ENCODE assay signal across 22 mouse cellular contexts in the genomic region with DNA sequence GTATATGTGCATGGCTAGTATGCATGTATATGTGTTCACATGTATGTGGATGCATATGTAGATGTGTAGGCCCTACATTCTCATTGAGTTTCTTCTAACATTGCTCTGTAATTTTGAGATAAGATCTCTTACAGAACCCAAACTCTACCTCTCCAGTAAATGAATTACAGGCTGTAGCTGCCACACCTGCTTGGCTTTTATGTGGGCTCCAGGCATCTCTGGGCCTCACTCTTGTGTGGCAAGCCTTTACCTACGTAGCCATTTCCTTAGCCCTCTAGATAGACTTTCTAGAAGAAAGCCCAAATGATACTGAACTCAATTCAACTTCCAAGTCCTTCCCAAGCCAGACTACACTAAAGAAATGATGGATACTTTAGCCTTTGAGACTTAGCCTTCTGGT. TPM values are rescaled to one million over a fixed set of nuclear protein-coding genes. Genes with fewer than 3 reads are reported as not detected.
A peak's percentile ranks its signal among the peaks of the same experiment; 100 is the strongest.
DNase-seq lines count a peak whose midpoint lies in the region; ATAC-seq and TF ChIP-seq lines count a peak whose summit lies in the region.
"Had no signal": no experiment of that assay in that cellular context is flagged by ENCODE, and none has a peak within 500 bp of the region (broad histone marks: within the 10 kb centered on the region; RNA-seq: fewer than 3 reads in every experiment).

No protein-coding gene starts in this region.

- 0 out of 2 replicates have a peak, but pooled peaks cover 2% of the 10 kb centered on the region for H3K36me3 ChIP-seq in kidney, embryonic 16.5 days (ENCODE audit: insufficient read depth, low read length)
- no peaks in the 10 kb centered on the region for H3K36me3 ChIP-seq in hindbrain, postnatal 0 days (ENCODE audit: insufficient read depth, low read length)
- peaks cover 20% of the 10 kb centered on the region for H3K36me3 ChIP-seq in hindbrain, embryonic 12.5 days
- H3K36me3 ChIP-seq: heart, embryonic 15.5 days had no signal

- H3K9ac ChIP-seq in kidney, embryonic 16.5 days (replicated peaks; ENCODE audit: low read length), result no peak overlapping the region
- no peak overlapping the region for H3K9ac ChIP-seq in hindbrain, postnatal 0 days (replicated peaks; ENCODE audit: low read length)
- H3K9ac ChIP-seq in hindbrain, embryonic 12.5 days, result no peak overlapping the region
- H3K9ac ChIP-seq: forebrain, embryonic 15.5 days; heart, embryonic 15.5 days; hindbrain, embryonic 15.5 days; limb, embryonic 13.5 days; liver, embryonic 12.5 days; neural tube, embryonic 15.5 days had no signal

- H3K9me3 ChIP-seq in kidney, embryonic 16.5 days (ENCODE audit: low read length), result no peaks in the 10 kb centered on the region
- H3K9me3 ChIP-seq in hindbrain, postnatal 0 days (ENCODE audit: low read length), result no peaks in the 10 kb centered on the region
- H3K9me3 ChIP-seq in hindbrain, embryonic 12.5 days (replicated peaks), result no peaks in the 10 kb centered on the region
- H3K9me3 ChIP-seq: embryonic facial prominence, embryonic 10.5 days; forebrain, embryonic 15.5 days; heart, embryonic 15.5 days; hindbrain, embryonic 15.5 days; limb, embryonic 13.5 days; liver, embryonic 12.5 days; neural tube, embryonic 15.5 days had no signal

- no peak overlapping the region for H3K4me3 ChIP-seq in kidney, embryonic 16.5 days (ENCODE audit: low read length)
- no peak overlapping the region for H3K4me3 ChIP-seq in hindbrain, postnatal 0 days (ENCODE audit: low read length)
- no peak overlapping the region for H3K4me3 ChIP-seq in hindbrain, embryonic 12.5 days
- H3K4me3 ChIP-seq: embryonic facial prominence, embryonic 10.5 days; forebrain, embryonic 15.5 days; heart, embryonic 15.5 days; hindbrain, embryonic 15.5 days; limb, embryonic 13.5 days; liver, embryonic 12.5 days; neural tube, embryonic 15.5 days had no signal

- ATAC-seq in kidney, embryonic 16.5 days (ENCODE audit: low FRiP score, low TSS enrichment), result no peak
- no peak for ATAC-seq in hindbrain, postnatal 0 days
- no peak for ATAC-seq in hindbrain, embryonic 12.5 days (ENCODE audit: low FRiP score)
- ATAC-seq: forebrain, embryonic 15.5 days; liver, embryonic 12.5 days had no signal

- peak overlapping the region; percentile 7; the same call in 1 of the 2 replicates for H3K27ac ChIP-seq in kidney, embryonic 16.5 days (ENCODE audit: low read length)
- no peak overlapping the region for H3K27ac ChIP-seq in hindbrain, postnatal 0 days
- no peak overlapping the region for H3K27ac ChIP-seq in hindbrain, embryonic 12.5 days
- H3K27ac ChIP-seq: embryonic facial prominence, embryonic 10.5 days; forebrain, embryonic 15.5 days; heart, embryonic 15.5 days; hindbrain, embryonic 15.5 days; limb, embryonic 13.5 days; liver, embryonic 12.5 days; neural tube, embryonic 15.5 days had no signal

- DNase-seq in kidney, adult 11 months, result no peak
- peak; percentile 27 for DNase-seq in induced T-regulatory cell, adult 2 months (ENCODE audit: low read depth)
- DNase-seq in thymus, postnatal 0 days (ENCODE audit: low spot score), result peak; percentile 74
- no peak for DNase-seq in hindbrain, postnatal 0 days (ENCODE audit: low spot score)
- no peak for DNase-seq in urinary bladder, postnatal 36 days (ENCODE audit: low spot score in 2 of 2)
- no peak for DNase-seq in spleen, postnatal 4 days (ENCODE audit: low spot score in 2 of 2)
- DNase-seq: cerebellum, adult 11 months; cerebellum, adult 9-11 months; heart, postnatal 36 days; kidney, adult 18-20 months; lung, adult 18-20 months; lung, postnatal 14 days had no signal

- H3K4me1 ChIP-seq in kidney, embryonic 16.5 days (ENCODE audit: insufficient read depth, low read length), result 0 out of 2 replicates have a peak, but pooled peaks cover 3% of the 10 kb centered on the region
- H3K4me1 ChIP-seq in hindbrain, postnatal 0 days (ENCODE audit: insufficient read depth, low read length), result 0 out of 2 replicates have a peak, but pooled peaks cover 2% of the 10 kb centered on the region
- no peaks in the 10 kb centered on the region for H3K4me1 ChIP-seq in hindbrain, embryonic 12.5 days
- H3K4me1 ChIP-seq: limb, embryonic 13.5 days had no signal

- TF ChIP-seq CTCF in hindbrain, postnatal 0 days (IDR thresholded peaks at IDR 0.05; ENCODE audit: low read depth), result no peak

- 66% methylated on average over 1 of the region's 1 CpGs for WGBS in kidney, embryonic 16.5 days
- WGBS in hindbrain, postnatal 0 days, result 75% methylated on average over 1 of the region's 1 CpGs
- 85% methylated on average over 1 of the region's 1 CpGs for WGBS in hindbrain, embryonic 12.5 days

- no peak overlapping the region for H3K4me2 ChIP-seq in kidney, embryonic 16.5 days (replicated peaks; ENCODE audit: low read depth, low read length)
- no peak overlapping the region for H3K4me2 ChIP-seq in hindbrain, postnatal 0 days (ENCODE audit: low read depth, low read length)
- no peak overlapping the region for H3K4me2 ChIP-seq in hindbrain, embryonic 12.5 days (replicated peaks)
- H3K4me2 ChIP-seq: forebrain, embryonic 15.5 days; heart, embryonic 15.5 days; hindbrain, embryonic 15.5 days; limb, embryonic 13.5 days; liver, embryonic 12.5 days; midbrain, embryonic 11.5 days; neural tube, embryonic 15.5 days had no signal

- no peaks in the 10 kb centered on the region for H3K27me3 ChIP-seq in kidney, embryonic 16.5 days (ENCODE audit: insufficient read depth, low read length)
- no peaks in the 10 kb centered on the region for H3K27me3 ChIP-seq in hindbrain, postnatal 0 days (ENCODE audit: insufficient read depth, low read length)
- no peaks in the 10 kb centered on the region for H3K27me3 ChIP-seq in hindbrain, embryonic 12.5 days
- H3K27me3 ChIP-seq: forebrain, embryonic 15.5 days; heart, embryonic 15.5 days; hindbrain, embryonic 15.5 days; limb, embryonic 13.5 days; liver, embryonic 12.5 days; neural tube, embryonic 15.5 days had no signal

RNA-seq across cellular contexts. Expression of a gene that starts 7.4 kb away (rescaled TPM):
- polyA plus RNA-seq in kidney, embryonic 16.5 days (2015; fragmentation: Nextera tagmentation; extraction: Ambion mirVana), result 50.3 and 53.3 TPM in 2 replicates
- polyA plus RNA-seq in thymus, postnatal 0 days (2015; fragmentation: Nextera tagmentation; extraction: Ambion mirVana), result 63.2 and 69.6 TPM in 2 replicates
- total RNA-seq in hindbrain, postnatal 0 days (2014; rRNA removed), result 158 and 199 TPM in 2 replicates
- polyA plus RNA-seq in hindbrain, postnatal 0 days (2015; fragmentation: Nextera tagmentation; extraction: Ambion mirVana), result 104 and 122 TPM in 2 replicates
- polyA plus RNA-seq in hindbrain, embryonic 12.5 days (2016; fragmentation: Nextera tagmentation; extraction: Ambion mirVana), result 48.8 and 54.1 TPM in 2 replicates

RNA-seq across cellular contexts. Expression of a gene that starts 28.6 kb away (rescaled TPM):
- polyA plus RNA-seq in kidney, embryonic 16.5 days (2015; fragmentation: Nextera tagmentation; extraction: Ambion mirVana), result 129 and 134 TPM in 2 replicates
- 147 and 157 TPM in 2 replicates for polyA plus RNA-seq in thymus, postnatal 0 days (2015; fragmentation: Nextera tagmentation; extraction: Ambion mirVana)
- 15.8 and 21.9 TPM in 2 replicates for total RNA-seq in hindbrain, postnatal 0 days (2014; rRNA removed)
- 44.4 and 45.0 TPM in 2 replicates for polyA plus RNA-seq in hindbrain, postnatal 0 days (2015; fragmentation: Nextera tagmentation; extraction: Ambion mirVana)
- 94.2 and 94.9 TPM in 2 replicates for polyA plus RNA-seq in hindbrain, embryonic 12.5 days (2016; fragmentation: Nextera tagmentation; extraction: Ambion mirVana)

Comparison
In these comparisons a context has a peak if more than half of its experiments do, and no peak if none do; other contexts are left out.
1. DNase-seq: peak in induced T-regulatory cell, adult 2 months (single experiment) and thymus, postnatal 0 days (single experiment); none in kidney, adult 11 months (single experiment), hindbrain, postnatal 0 days (single experiment), urinary bladder, postnatal 36 days (0 of 2) and spleen, postnatal 4 days (0 of 2).